Mouse (Mus musculus) erythroblast, embryonic 14.5 days (primary cell): ENCODE results near the gene Shank2.

Experiments used
- GATA1 ChIP-seq: IDR thresholded peaks from 2 replicates; pipeline ENCODE4 v1.6.1; 2012; ENCODE audit warnings: low read length, inconsistent platforms, mixed read lengths
- TAL1 ChIP-seq: IDR thresholded peaks from 3 replicates; pipeline ENCODE4 v1.6.1; 2012; ENCODE audit warnings: low read length, inconsistent platforms, mixed read lengths

GRCm38 (mm10) chr7:144114230-144114629, 112.5 kb downstream of the Shank2 start:
- TF ChIP-seq TAL1 (no peak), GATA1 (no peak)
